Mouse (Mus musculus): ENCODE data around the gene Gm20458.

Gm20458 gene

DNA sequence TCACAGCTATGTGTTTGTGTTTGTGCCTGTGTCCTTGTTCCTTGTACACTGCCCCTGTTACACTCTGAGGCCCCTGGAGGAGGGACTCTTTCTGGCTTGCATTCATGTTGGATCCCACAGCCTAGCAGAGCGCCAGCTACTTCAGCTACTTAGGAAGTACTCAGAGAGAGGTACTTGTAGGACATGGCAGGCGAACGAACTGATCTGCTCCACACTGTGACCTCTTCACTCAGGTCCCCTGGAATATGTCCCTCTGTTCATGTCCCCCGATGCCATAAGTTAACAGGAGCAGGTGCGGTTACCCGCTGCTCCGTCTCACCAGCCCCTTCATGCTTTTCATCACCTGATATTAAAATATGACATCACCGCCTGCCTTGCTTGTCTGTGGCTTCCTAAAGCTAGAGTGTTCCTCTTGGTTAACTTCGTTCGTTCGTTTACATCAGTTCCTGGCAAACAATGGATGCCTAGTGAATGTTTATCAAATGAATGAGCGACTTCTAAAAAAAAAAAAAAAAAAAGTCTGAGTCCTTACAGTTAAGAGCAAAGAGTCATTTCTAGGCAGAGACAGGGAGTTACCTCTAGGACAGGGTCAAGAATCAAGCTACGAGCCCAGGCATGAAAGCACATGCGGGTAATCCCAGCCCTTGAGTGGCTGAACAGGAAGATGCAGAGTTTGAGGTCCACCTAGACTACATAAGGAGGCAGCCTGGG, 7.6 kb upstream of the Gm20458 start:
- no peak for DNase-seq (ENCODE audit: low spot score)

DNA sequence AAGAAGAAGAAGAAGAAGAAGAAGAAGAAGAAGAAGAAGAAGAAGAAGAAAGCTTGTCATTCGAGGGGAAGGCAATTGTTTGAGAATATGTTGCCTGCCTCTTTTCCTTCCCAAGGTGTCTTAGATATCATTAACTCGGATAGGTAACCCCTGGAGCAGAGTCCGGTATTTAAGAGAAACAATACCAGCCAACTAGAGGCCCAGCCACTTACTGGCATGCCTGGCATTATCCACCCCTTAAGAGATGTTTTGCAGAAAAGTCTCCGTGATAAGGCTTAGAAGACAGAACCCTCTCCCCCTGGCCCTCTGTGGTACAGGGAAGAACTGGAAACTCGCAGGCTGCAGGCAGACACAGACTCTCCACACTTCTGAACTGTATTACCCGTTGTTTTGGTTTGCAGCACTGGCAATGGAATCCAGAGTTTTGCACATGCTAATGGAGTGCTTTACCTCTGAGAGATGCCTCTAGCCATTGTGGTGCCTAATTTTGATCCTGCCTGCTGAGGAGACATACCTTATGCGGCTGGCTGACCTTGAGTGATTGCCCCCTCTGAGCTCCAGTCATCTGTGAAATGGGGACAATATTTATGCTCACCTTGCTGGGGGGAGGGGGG, 6.8 kb upstream of the Gm20458 start:
- DNase-seq (ENCODE audit: low spot score) = no peak

DNA sequence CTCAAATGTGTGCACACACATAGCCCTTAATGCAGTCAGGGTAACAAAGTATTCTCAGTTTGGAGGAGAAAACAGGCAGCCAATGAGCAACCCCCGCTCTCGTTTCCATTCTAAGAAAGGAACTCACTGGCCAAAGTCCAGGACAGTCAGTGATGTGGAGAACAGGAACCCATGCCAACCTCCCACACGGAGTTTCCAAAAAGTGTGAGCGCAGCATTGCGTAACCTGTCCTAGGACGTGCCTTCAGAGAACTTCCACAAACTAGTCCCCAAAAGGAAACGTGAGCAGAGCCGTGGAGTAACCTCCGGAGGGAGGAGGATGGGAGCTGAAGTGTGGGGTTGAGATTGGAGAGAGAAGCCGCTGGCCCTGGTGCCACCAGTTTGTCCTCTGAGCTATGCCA, 5.9 kb upstream of the Gm20458 start:
- no peak for DNase-seq (ENCODE audit: low spot score)

DNA sequence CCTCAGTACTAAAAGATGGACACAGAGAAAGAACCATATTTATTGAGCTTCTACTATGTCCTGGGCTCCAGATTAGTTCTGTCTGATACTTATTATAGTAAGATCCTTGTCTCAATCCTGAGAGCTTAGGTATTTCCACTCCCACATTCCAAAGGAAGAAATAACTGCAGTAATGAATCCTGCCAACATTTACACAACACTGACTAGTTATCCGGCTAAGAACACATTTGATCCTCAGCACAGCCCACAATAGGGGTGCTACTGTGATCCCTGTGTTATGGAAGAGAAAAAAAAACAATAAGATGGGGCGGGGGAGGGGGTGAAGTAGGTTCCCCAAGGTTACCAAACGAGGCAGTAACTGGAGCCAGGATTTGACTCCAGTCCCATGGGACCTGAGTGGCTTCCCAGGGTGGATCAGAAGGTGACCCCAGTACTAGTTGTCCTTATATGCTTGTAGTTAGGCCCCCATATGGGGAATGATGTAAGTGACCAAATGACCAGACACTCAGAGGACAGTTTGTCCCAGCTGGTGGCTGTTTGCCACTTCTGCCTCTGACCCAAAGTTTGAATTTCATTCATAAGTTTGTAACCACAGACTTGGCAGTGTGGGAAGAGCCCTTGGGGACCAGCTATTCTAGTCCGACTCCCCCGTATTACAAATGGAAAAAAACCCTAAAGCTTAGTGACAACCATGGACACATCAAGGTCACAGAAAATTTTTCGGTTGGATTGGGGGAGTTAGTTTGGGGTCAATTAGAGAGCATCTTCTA, 5.2 kb upstream of the Gm20458 start:
- DNase-seq (ENCODE audit: low spot score) = no peak

DNA sequence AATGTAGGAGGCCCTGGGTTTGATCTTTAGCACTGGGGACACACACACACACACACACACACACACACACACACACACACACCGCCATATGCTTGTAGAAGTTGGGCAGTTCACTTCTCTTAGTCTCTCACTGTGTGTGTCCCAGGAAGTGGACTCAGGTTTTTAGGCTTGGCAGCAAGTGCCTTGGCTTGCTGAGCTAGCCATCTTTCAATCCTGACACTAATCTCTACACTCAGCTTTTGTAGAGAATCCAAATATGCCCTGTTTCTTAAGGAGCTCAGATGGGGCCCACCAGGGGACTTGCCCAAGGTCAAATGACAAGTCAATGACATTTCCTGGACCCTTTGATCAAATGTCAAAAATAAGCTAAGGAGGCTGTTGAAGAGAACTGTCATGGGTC, 4.4 kb upstream of the Gm20458 start:
- no peak for DNase-seq (ENCODE audit: low spot score)

DNA sequence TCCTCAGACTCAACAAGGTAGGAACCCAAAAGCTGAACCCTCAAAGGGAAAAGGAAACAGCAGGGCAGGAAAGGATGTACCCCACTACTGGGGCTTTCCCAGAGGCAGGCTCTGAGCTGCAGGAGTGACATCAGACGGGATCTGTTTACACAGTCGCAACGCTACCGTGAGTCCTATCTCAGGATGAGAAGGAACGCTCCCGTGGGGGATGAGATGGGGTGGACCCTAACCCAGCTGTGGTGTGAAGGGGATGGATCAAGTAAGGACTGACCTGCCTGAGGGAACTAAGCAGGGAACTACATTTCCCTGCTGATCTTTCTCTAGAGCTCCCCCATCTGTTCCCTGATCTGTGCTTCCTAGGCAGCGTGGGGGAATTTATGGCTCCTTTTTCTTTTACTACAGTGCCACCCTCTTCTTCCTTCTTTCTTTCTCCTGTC, 3.9 kb upstream of the Gm20458 start, which contains the start of gene Sys1:
Gene Sys1, plus strand, starts transcription at position 101 of the 437 bp plus-strand sequence.
- DNase-seq (ENCODE audit: low spot score) = no peak

DNA sequence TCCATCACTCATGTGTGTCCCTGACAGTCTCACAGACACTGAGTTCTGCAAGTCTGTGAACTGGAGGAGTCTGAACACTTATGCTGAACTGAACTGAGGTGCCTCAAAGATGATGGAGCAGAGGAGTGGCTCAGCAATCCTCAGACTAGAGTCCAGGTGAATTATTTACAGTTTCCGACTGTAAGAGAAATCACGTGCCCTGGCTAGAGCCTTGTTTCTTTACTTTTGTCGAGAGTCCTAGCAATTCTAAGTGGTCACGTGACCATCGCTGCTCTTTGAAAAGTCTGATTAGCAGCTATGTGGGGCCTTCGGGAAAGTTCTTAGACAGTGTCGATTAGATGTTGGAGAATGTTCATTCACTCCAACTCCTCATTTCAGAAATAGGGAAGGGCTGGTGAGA, 2.8 kb upstream of the Gm20458 start:
- no peak for DNase-seq (ENCODE audit: low spot score)

DNA sequence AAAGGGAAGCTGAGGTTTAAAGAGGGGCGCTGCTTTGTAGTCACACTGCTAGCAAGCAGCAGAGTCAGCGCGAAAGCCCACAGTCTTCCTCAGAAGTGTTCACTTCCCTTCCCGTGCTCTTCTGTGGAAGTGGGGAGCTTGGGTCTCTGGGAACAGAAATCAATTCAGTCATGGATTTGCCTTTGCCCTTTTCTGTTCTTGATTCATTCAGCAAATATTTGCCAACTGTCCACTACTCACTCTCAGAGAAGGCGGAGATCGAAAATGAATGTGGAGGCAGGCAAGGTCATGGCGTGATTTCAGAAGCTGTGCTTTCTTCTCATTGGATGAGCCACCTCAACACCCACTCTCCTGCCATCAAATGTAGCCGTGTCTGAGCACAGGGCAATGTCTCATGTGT, 2.2 kb upstream of the Gm20458 start:
- no peak for DNase-seq (ENCODE audit: low spot score)

DNA sequence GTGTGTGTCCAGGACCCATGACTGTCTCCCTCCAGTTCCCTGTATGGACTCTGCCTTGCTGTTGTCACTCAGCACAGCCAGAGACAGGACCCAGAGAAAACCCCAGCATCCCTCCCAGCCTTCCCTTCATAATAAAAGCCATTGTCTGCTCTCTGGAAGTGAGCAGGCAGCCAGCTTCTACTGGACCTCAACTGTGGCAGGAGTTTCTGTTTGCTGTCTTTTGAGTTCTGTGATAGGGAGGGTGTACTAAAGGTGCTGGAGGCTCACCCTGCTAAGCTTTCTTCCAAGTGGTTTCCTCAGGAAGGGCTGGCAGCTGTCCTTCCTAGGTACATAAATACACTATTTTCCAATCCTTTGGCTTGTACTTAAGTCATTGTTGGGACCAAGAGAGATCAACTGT, 4.4 kb downstream of the Gm20458 start:
- no peak for DNase-seq (ENCODE audit: low spot score)

DNA sequence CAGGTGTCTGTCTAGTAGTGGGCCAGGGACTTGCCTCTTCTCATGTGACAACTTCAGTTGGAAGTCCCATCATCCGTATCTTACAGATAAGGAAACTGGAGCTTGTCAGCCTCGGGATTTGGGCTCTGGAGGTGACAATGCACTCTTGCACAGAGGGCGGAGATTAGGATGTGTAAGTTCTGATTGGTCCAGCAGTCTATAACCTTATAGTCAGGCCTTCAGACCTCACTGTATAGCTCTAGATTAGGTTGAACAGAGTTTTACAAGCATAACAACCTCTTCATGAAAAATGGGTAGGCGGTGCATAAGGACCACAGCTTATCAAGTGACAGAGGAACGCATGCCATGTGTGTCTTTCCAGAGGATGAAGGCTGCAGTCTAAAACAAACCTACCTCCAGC, 6.0 kb downstream of the Gm20458 start:
- no peak for DNase-seq (ENCODE audit: low spot score)

DNA sequence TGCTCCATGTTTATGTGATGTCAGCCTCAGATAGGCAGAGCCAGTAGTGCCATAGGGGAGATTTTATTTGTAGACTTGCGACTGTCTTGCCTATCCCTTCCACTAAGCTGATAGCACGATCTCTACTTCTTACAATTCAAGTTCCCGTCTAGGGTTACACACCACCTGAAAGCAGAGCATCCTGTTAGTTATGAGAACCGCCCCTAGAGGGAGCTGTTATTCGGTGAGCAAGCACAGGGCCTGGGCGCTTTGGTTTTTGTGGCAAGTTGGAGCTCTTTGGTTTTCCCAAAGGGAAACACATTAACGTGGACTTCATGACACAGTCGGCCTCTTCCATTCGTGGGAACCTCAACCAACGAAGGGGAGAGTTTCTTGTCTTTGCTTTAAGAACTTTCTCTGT, 9.5 kb downstream of the Gm20458 start:
- DNase-seq (ENCODE audit: low spot score) = no peak

DNA sequence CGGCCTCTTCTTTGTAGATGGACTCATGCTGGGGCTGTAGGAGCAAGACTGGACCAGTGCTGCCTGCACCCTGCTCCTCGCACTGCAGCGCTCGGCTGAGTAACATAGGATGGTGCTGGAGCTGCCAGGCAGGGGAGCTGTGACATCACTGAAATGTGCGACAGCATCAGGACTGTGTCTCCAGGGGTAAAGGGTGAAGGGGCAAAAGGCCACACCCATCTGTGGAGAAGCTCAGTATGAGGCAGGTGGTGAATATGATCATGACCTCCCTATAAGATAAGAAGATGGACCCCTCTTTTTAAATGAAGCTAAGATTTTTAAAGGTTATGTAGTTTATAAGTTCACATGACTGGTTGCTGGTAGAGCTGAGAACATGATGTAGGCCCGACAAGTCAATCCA, 12.9 kb downstream of the Gm20458 start, which contains the start of gene Trp53tg5:
Gene Trp53tg5, minus strand, starts transcription at position 101 of the 400 bp plus-strand sequence.
- DNase-seq (ENCODE audit: low spot score) = no peak

DNA sequence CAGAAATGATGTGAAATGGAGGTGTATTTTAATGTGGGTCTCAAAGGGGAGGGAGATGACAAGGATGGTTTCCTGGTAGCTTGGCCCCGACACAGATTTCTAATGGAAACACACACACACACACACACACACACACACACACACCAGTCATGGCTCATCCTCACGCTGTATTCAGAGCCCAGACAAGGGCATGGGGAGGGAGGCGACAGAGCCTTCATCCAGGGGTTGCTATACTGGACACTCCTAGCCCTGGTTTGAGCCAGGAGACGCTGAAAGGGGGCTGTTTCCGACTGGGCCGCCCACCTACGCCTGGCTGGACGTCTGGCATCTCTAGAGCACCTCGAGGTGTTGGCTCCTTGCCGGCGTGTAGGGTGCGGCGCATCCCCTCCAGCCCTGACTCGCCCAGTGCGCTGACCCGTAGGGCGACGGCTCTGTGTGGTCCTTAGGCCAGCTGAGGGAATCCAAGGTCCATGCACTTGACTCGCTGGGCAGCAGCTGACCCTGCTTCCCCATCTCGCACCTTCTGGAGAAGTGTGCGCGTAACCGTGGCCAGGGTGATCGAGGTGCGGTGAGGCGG, 25.0 kb downstream of the Gm20458 start, which contains the start of gene Dbndd2:
Gene Dbndd2, plus strand, starts transcription at position 426 of the 577 bp plus-strand sequence.
- no peak for DNase-seq (ENCODE audit: low spot score)

DNA sequence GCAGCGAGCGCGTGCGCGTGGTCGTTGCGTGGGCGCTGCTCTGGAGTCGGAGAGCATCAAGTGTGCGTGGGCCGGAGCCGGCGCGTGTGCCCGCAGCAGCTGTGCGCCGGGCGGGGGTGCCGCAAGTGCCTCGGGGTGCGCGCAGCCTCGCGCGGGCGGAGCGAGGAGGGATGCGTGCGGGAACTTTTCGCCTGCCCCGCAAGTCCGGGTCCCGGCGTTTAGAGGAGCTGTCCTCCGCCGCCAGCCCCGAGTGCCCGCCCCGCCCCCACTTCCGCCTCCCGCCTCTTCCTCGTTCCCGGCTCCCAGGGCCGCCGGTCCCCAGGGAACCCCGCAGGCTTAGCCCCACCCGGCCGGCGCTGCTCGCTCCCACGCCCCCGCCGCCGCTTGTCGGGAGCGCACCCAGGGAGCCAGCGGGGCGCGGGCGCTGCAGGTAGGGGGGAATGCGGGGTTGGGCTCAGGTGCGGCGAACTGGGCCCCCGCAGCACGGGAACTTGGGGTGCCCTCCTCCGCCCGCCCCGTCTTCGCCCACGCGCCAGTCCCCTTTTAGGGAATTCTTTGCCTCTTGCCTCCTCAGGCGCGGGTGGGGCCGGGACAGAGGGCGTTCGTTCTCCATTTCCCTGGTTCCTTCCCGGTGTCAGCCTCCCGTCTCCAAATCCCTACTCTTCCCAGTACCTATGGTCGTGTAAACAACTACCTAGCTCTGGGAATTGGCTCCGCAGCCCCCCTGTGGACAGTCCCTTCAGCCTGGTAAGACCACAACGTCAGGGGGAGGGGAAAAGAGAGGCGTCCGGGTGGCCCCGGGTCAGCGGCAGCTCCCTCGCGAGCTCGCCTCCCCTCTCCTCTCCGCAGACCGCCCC, 25.7 kb downstream of the Gm20458 start:
- peak; percentile 43 for DNase-seq (ENCODE audit: low spot score)

DNA sequence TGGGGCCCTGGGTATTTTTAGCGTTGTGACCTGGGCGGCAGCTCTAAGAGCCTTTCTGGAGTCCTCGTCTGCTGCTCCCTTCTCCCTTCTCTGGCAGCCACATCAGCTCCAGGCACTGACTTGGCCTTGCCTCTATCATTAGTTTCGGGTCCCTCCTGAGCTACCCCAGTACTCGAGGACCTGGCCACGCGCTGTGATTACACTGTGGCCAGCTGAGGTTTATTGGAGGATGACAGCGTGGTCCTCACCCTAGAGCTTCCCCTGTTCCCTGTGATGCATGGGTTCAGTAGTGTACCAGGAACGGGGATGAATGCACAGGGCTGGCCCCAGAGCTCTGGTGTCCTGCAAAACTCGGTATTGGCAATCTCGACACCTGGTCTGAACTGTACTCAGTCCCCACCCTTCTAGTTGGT, 26.4 kb downstream of the Gm20458 start:
- no peak for DNase-seq (ENCODE audit: low spot score)

DNA sequence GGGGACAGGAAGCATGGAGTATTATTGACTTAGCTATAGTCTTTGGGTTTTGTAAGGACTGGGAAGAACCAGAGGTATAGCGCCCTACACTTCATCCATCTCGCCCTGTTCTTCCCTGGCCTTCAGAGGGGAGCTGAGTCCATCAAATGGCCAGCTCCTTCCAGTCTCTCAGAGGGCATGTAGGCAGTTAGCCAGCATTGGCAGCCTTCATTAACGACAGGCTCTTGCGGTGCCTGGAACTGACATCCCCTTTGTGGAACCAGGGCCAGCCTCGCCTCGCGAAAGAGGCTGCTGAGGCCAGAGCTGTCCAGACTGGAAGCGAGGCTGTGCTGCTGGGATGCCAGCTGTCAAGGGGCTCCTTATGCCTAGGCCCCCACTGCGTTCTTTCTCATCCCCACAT, 27.0 kb downstream of the Gm20458 start:
- DNase-seq (ENCODE audit: low spot score) = no peak

DNA sequence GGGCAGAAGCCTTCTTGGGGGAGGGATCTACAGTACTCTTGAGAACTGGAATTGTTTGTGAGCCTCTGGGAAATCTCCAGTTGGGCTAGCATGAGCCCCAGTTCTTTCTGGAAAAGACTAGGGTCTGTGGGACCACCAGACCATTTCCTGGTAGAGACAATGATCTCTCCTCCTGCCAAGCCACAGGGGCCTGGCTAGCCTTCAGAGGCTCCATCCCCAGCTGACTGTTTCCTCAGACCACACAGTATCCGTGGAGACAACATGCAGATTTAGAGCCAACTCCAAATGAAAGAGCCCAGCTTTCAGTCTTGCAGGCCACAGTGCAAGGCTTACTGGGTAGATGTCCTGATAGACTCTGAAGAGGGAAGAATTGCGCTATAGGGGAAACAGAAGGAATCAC, 33.4 kb downstream of the Gm20458 start:
- DNase-seq (ENCODE audit: low spot score) = no peak

DNA sequence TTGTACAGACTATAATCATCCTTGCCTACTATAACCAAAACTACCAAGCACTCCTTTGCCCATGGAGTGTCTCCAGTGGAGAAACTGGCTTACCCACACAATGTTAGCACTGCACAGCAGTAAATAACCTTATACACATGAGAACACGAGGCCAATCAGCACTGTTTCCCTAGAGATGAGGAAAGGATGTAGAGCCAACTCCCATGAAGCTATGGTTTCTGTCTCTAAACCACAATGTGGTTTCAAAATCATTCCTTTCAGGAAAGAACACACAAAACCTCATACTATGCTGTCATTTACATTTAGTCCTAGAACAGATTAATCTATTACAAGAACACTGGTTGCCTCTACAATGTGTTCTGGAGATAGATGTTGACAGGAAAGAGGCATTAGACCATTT, 35.6 kb downstream of the Gm20458 start:
- no peak for DNase-seq (ENCODE audit: low spot score)

DNA sequence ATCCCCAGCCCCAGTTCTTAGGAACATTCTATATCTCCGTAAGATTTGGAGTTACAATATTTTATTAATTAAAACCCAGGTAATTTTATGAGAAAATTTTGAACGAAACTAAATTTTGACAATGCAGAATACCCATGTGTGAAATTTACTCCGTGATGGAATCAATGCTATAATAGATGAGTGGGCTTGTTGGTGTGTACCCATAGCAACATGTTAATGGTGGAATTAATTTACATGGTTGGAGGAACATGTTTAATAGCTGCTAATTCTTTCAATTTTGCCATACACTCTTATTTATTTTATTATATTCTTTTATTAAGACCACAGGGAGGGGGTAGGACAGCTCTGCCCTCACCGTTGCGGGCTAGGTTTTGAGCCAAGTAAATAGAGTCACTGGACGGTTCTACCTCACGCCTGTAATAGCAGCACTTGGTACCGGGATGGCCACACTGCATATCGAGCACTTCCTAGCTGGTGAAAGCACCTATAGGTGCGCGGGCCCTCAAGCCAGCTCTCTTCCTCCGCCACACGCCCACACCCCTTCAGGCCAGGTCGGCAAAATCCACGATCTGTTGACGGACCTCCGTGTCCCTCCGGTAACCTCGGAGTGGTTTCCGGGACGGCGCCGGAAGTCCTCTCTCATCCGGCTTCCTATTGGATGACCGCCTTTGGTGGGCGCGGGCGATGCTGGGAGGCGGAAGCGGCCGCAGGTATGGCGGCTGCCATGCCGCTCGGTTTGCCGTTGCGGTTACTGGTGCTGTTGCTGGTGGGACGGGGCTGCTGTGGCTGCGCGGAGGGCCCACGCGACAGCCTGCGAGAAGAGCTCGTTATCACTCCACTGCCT, 36.3 kb downstream of the Gm20458 start, which contains the start of gene Pigt:
Gene Pigt, plus strand, starts transcription at position 674 of the 844 bp plus-strand sequence.
- DNase-seq (ENCODE audit: low spot score) = peak; percentile 53

DNA sequence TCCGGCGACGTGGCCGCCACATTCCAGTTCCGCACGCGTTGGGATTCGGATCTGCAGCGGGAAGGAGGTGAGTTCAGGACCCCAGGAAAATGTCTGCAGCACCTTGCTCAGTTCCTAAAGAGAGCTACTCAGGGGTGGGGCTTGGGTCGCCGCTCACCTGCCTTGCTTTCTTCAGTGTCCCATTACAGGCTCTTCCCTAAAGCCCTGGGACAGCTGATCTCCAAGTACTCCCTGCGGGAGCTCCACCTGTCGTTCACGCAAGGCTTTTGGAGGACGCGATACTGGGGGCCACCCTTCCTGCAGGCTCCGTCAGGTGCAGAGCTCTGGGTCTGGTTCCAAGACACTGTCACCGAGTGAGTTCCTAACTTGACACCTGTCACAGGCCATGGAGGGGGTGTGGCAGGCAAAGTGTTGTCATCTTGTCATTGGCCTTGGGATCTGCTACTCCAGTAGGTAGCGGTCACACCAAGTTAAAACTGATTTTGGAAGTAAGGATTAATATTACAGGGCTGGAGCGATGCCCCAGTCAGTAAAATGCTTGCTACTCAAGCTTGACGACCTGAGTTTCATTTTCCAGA, 37.0 kb downstream of the Gm20458 start:
- no peak for DNase-seq (ENCODE audit: low spot score)

All from layer of hippocampus, adult 9-10 months (tissue).